Mouse (Mus musculus) CD4-positive naive resting alpha-beta T cell, adult 76 days (primary cell): ENCODE measurements around the gene Galnt6. TPM values are rescaled to one million over a fixed set of nuclear protein-coding genes. Genes with fewer than 3 reads are reported as not detected.

ENCODE experiments used
- total RNA-seq: library from RNA; stranded (reverse); gene quantifications from one replicate; pipeline ENCODE4 v1.2.4, GENCODE M21; 2023

Gene Galnt6
- total RNA-seq, result 185 TPM

DNA sequence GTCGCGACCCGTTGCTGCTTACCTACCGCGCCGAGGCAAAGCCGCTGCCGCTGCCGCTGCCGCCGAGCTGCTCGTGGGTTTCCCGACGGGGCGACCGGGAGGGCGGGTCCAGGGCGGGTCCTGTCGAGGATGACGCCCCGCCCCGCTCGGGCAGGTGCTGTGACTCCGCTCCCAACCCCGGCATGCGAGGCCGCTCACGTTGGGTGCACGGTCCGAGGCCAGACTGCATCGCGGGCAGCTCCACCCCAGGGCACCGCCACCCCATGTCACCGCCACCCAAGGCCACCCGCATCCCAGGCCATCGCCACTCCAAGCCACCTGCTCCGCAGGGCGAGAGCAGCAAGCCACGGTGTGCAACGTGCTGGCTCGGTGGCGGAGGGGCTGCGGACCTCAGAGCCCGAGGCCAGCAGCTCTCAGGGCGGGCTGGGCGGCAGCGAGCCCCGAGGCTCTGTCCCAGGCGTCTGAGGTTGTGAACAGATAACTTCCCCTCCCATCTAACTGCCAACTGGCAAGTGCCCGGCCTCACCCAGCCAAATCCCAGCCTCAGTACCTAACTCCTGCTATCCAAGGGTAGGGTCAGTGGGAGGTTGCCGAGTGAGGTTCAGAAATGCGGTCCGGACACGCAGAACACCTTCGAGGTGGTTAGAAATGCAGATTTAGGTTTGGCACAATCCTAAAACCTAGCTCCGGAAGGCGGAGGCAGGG is at the start of gene Galnt6:
TSS of gene Galnt6 (minus strand) at position 96 of the 705 bp plus-strand sequence.

DNA sequence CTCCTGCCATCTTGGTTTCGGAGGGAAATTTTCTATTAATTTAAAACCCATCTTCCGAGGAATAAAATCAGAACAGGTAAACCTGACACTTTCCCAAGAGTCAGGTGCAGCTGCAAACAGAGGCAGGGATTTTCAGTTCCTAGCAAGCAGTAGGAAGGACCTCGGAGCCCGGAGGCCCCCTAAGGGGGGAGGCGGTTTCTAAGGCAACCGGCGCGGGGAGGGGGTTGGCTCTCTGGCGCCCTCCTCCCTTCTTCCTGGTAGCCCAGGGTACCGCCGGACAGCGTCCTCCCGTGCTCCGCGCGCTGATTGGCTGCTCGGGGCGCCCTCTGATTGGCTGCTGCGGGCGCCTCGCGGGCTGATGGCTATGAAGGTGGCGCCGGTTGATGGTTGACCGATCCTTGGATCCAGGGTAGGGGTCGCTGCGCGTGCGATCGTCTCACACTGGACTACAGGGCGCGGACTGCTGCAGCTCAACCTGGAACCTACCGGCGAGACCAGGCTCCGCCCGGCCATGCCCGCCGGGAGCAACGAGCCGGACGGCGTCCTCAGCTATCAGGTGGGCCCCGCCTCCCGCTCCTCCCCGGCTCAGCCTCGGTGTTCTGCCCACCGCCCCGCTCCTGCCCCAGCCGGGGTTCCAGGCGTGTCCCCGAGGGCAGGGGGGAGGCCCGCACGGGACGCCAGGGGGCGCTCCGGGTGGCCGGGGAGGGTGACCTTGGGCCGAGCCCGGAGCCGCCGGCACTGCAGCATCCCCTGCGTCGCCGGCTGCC is 32.4 kb upstream of the Galnt6 start, which contains the start of gene Slc4a8:
TSS of gene Slc4a8 (plus strand) at position 329 of the 767 bp plus-strand sequence.

DNA sequence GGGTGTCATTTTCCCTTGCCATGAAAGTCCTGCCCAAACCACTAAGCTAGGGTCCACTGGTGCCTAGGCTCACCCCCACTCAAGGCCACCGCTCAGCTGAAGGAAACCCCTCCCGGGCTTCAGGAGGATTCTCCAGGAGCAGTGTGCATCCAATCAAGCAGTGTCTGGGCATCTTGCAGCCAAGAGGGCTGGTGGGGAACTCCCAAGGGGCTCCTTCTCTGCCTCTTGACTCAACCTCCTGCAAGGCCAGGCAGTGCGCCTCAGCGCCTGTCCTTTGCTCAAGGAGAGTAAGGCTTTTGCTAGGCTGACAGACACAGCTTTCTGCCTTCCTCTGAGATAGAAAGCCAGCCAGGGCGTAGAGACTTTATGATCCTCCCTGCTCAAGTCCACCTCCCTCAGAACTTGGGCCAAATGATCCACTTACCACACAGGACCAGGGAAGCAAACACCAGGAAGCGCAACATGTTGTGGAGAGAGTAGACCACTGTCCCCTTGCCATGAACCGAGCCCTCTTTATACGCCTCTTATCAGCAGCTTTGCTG is 41.7 kb downstream of the Galnt6 start, which contains the start of gene Cela1:
TSS of gene Cela1 (minus strand) at position 492 of the 542 bp plus-strand sequence.

DNA sequence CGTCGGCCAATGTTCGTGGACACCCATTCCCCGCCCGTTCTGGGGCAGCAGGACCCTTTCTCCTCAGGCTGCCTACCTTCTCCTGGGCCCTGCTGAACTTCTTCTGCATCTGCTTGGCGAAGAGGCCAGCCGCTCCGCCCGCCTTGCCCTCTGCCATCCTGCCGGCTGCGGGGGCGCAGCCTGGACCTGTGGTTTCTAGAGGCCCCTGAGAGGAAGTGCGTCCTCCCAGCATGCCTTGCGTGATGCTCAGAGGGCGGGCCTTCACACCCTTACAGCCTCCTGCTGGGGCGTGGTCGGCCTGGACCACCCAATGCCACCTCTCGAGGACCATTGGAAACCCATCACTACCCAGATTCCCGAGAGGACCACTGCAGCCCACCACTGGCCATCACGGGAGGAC is 59.8 kb downstream of the Galnt6 start, which contains the start of gene Bin2:
TSS of gene Bin2 (minus strand) at position 217 of the 400 bp plus-strand sequence.

Other genes starting within 250 kb of the Galnt6 start
- 9.7 TPM for gene Csrnp2, start 233.9 kb downstream of the Galnt6 start, total RNA-seq
- gene Tfcp2, start 177.4 kb downstream of the Galnt6 start, total RNA-seq, result 11.0 TPM
- gene Pou6f1, start 129.4 kb downstream of the Galnt6 start, total RNA-seq, result 62.3 TPM
- 399 TPM for gene Dazap2, start 114.0 kb downstream of the Galnt6 start, total RNA-seq
- 4.6 TPM for gene Smagp, start 92.4 kb downstream of the Galnt6 start, total RNA-seq
- 329 TPM for gene Bin2, start 59.8 kb downstream of the Galnt6 start, total RNA-seq
- 3.3 TPM for gene Cela1, start 41.5 kb downstream of the Galnt6 start, total RNA-seq
- 10.0 TPM for gene Slc4a8, start 32.4 kb upstream of the Galnt6 start, total RNA-seq
- gene Scn8a, start 140.5 kb upstream of the Galnt6 start, total RNA-seq, result 2.8 TPM